Mouse (Mus musculus) mouse trophoblast stem cell (cell line): ENCODE measurements around the gene Adipoq.

ENCODE experiments used
- in situ Hi-C, 2 experiments: fragments of 300-500 bp; cut with MseI, MboI; formaldehyde crosslinking; loops; 2 replicates in 1 of 2; 3 replicates in 1 of 2; pipeline ENCODE4 v1.15.1; 2025

Gene Adipoq

DNA sequence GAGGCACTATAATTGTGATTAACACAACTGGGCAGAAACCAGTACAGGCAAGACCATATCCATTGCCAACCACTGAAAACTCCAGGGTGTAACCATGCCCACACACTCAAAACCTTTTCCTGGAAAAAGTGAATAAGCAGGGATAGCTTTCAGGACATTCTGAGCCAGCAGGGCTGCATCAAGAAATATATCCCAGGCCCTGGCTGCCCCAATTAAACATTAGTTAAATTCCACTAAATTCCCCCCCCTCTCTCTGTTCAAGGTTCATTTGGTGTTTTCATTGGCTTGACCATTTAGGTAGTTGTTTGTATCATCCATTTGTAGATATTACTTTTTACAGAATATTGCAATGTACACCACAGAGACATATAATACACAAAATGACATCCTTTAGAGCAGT, 50.0 kb downstream of the Adipoq start:
- in situ Hi-C loops = no loop called here

DNA sequence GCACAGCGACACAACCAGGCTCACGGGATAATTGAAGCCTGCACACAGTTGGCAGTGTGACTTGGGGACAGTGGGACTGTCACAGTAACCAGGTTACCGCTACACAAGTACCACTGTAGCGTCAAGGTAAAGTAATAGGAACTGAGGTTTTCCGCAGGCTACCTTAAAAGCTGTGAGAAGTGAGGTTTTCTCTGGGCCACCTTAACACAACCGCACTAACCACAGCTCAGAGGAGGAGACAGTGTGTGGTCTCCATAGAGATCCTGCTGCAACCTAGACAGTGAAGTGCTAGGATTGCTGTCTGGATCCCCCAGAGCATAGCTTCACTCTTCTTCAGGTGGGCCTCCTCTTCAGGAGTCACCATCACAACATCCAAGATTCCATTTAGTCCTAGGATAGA, 50.5 kb downstream of the Adipoq start:
- in situ Hi-C loops = no loop called here

GRCm38 (mm10) chr16:23201498-23201897, 55.2 kb downstream of the Adipoq start:
- in situ Hi-C loops = no loop called here
